ENCODE assay signal across 9 mouse cellular contexts in the genomic region with DNA sequence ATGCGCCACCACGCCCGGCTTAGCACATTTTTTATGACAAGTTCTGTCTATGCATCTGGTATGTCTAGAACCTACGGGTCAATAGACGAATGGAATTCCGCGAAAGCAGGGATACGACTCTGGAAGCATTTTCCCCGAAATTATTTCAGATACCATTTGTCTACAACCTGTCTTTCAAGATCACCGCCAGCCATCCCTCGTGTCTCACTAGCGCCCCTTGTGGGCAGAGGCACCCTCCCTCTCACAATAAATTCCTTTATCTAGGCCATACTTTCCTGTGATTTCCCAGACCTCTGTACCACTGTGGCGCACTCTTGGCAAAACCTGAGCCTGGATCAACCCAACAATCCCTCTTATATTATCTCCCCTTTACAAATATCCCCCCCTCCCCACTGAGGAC. TPM values are rescaled to one million over a fixed set of nuclear protein-coding genes. Genes with fewer than 3 reads are reported as not detected.
A peak's percentile ranks its signal among the peaks of the same experiment; 100 is the strongest.
DNase-seq lines count a peak whose midpoint lies in the region; ATAC-seq and TF ChIP-seq lines count a peak whose summit lies in the region.
"Had no signal": no experiment of that assay in that cellular context is flagged by ENCODE, and none has a peak within 500 bp of the region (broad histone marks: within the 10 kb centered on the region; RNA-seq: fewer than 3 reads in every experiment).

No protein-coding gene starts in this region.

- H3K27me3 ChIP-seq in kidney, embryonic 15.5 days = 0 out of 2 replicates have a peak, but pooled peaks cover 4% of the 10 kb centered on the region
- H3K27me3 ChIP-seq in MEL (ENCODE audit: control insufficient read depth in 1 of 2, insufficient read depth in 2 of 2, low read length in 2 of 2) = no peaks in the 10 kb centered on the region
- no peaks in the 10 kb centered on the region for H3K27me3 ChIP-seq in heart, postnatal 0 days (ENCODE audit: control insufficient read depth, insufficient read depth, low read length)
- no peaks in the 10 kb centered on the region for H3K27me3 ChIP-seq in liver, embryonic 14.5 days (ENCODE audit: control insufficient read depth, insufficient read depth, low read length)

- 65% methylated on average over 13 of the region's 13 CpGs for WGBS in kidney, embryonic 15.5 days
- 55% methylated on average over 13 of the region's 13 CpGs for WGBS in heart, postnatal 0 days
- WGBS in liver, embryonic 14.5 days (ENCODE audit: insufficient replicate concordance) = 43% methylated on average over 13 of the region's 13 CpGs

- TF ChIP-seq POLR2A in MEL (IDR thresholded peaks at IDR 0.05; ENCODE audit: control insufficient read depth in 1 of 2, insufficient read depth in 1 of 2, low read depth in 1 of 2, low read length in 2 of 2, poor library complexity in 1 of 2) = no peak

- peaks cover 23% of the 10 kb centered on the region for H3K36me3 ChIP-seq in kidney, embryonic 15.5 days
- H3K36me3 ChIP-seq in MEL (ENCODE audit: control insufficient read depth in 1 of 2, insufficient read depth in 2 of 2, low read length in 2 of 2) = peaks cover 0 to 24% of the 10 kb centered on the region in 2 experiments; a peak in 2 of 4 replicates
- peaks cover 15% of the 10 kb centered on the region for H3K36me3 ChIP-seq in heart, postnatal 0 days (replicated peaks; ENCODE audit: control insufficient read depth, insufficient read depth, low read length)
- no peaks in the 10 kb centered on the region; the same call in 1 of the 2 replicates for H3K36me3 ChIP-seq in liver, embryonic 14.5 days (replicated peaks; ENCODE audit: control insufficient read depth, insufficient read depth, low read depth)

- peak; percentile 73 to 86 (median 78) for TF ChIP-seq CTCF in MEL (IDR thresholded peaks at IDR 0.05 in 2 of 3, conservative IDR thresholded peaks at IDR 0.05 in 1 of 3; ENCODE audit: control insufficient read depth in 1 of 3, insufficient read depth in 1 of 3, low read depth in 2 of 3, low read length in 3 of 3, poor library complexity in 1 of 3, severe bottlenecking in 1 of 3)
- TF ChIP-seq CTCF in heart, postnatal 0 days (IDR thresholded peaks at IDR 0.05; ENCODE audit: low read depth) = peak; percentile 56
- peak; percentile 94 for TF ChIP-seq CTCF in liver, embryonic 14.5 days (IDR thresholded peaks at IDR 0.05; ENCODE audit: low read depth)

- no peaks in the 10 kb centered on the region for H3K79me2 ChIP-seq in MEL (ENCODE audit: control insufficient read depth, insufficient read depth, low read length, poor library complexity)

- TF ChIP-seq RAD21 in MEL (IDR thresholded peaks at IDR 0.05; ENCODE audit: low read depth, low read length) = peak; percentile 21

- no peak overlapping the region for H3K4me3 ChIP-seq in kidney, embryonic 15.5 days (replicated peaks)
- H3K4me3 ChIP-seq in MEL (ENCODE audit: control insufficient read depth in 1 of 2, insufficient read depth in 1 of 2, low read depth in 2 of 2, low read length in 2 of 2) = no peak overlapping the region
- H3K4me3 ChIP-seq in heart, postnatal 0 days (ENCODE audit: low read depth, low read length) = no peak overlapping the region
- no peak overlapping the region for H3K4me3 ChIP-seq in liver, embryonic 14.5 days (ENCODE audit: insufficient read depth in 1 of 2, low read depth in 2 of 2, low read length in 2 of 2)

- ATAC-seq in kidney, embryonic 15.5 days (replicated peaks; ENCODE audit: low FRiP score) = no peak
- ATAC-seq in heart, postnatal 0 days (ENCODE audit: insufficient read depth, low read depth) = no peak
- ATAC-seq in liver, embryonic 14.5 days (ENCODE audit: insufficient read depth) = no peak

- no peak for TF ChIP-seq EP300 in MEL (IDR thresholded peaks at IDR 0.05; ENCODE audit: low read depth in 1 of 2, low read length in 2 of 2)
- TF ChIP-seq EP300 in heart, postnatal 0 days (IDR thresholded peaks at IDR 0.05; ENCODE audit: low read depth) = no peak
- no peak for TF ChIP-seq EP300 in liver, embryonic 14.5 days (IDR thresholded peaks at IDR 0.05; ENCODE audit: low read depth)

- peaks cover 10% of the 10 kb centered on the region for H3K4me1 ChIP-seq in kidney, embryonic 15.5 days
- H3K4me1 ChIP-seq in MEL (ENCODE audit: control insufficient read depth in 1 of 2, insufficient read depth in 2 of 2, low read length in 2 of 2) = peaks cover 23 to 42% of the 10 kb centered on the region in 2 experiments
- peaks cover 6% of the 10 kb centered on the region for H3K4me1 ChIP-seq in heart, postnatal 0 days (ENCODE audit: control insufficient read depth, insufficient read depth)
- H3K4me1 ChIP-seq in liver, embryonic 14.5 days (replicated peaks; ENCODE audit: control insufficient read depth in 2 of 2, insufficient read depth in 2 of 2, low read length in 1 of 2) = peaks cover 34 to 39% of the 10 kb centered on the region in 2 experiments

- no peak overlapping the region for H3K27ac ChIP-seq in kidney, embryonic 15.5 days
- no peak overlapping the region for H3K27ac ChIP-seq in MEL (ENCODE audit: control insufficient read depth, low read depth, low read length)
- no peak overlapping the region for H3K27ac ChIP-seq in heart, postnatal 0 days (ENCODE audit: low read depth)
- H3K27ac ChIP-seq in liver, embryonic 14.5 days = no peak overlapping the region; the same call in 1 of the 2 replicates
- H3K27ac ChIP-seq: macrophage had no signal

- no peak overlapping the region for H3K9ac ChIP-seq in kidney, embryonic 15.5 days
- no peak overlapping the region for H3K9ac ChIP-seq in MEL (ENCODE audit: control insufficient read depth, low read depth, low read length, poor library complexity, severe bottlenecking)
- H3K9ac ChIP-seq in heart, postnatal 0 days (replicated peaks; ENCODE audit: low read depth, low read length) = no peak overlapping the region
- H3K9ac ChIP-seq in liver, embryonic 14.5 days (replicated peaks) = no peak overlapping the region

- no peaks in the 10 kb centered on the region for H3K9me3 ChIP-seq in kidney, embryonic 15.5 days (replicated peaks)
- no peaks in the 10 kb centered on the region for H3K9me3 ChIP-seq in MEL (replicated peaks; ENCODE audit: insufficient read depth, low read length)
- H3K9me3 ChIP-seq in heart, postnatal 0 days (replicated peaks; ENCODE audit: control insufficient read depth, low read length) = no peaks in the 10 kb centered on the region
- H3K9me3 ChIP-seq in liver, embryonic 14.5 days (ENCODE audit: control insufficient read depth, low read length) = no peaks in the 10 kb centered on the region

- DNase-seq in kidney, adult 18-20 months = peak; percentile 59
- DNase-seq in MEL (ENCODE audit: low read depth, low spot score) = peak; percentile 76
- DNase-seq in cerebellum, adult 11 months = peak; percentile 63
- no peak for DNase-seq in heart, postnatal 0 days (ENCODE audit: low spot score)
- peak; percentile 48 to 65 (median 60) for DNase-seq in liver, embryonic 14.5 days (ENCODE audit: low read depth in 3 of 3, low spot score in 3 of 3)
- peak; percentile 28 for DNase-seq in right cerebral cortex, postnatal 25 days
- no peak for DNase-seq in frontal cortex, postnatal 10 days (ENCODE audit: low spot score in 2 of 2)

- H3K4me2 ChIP-seq in kidney, embryonic 15.5 days = no peak overlapping the region
- no peak overlapping the region for H3K4me2 ChIP-seq in heart, postnatal 0 days (ENCODE audit: low read depth, low read length)
- peak overlapping the region; percentile 96 for H3K4me2 ChIP-seq in liver, embryonic 14.5 days (ENCODE audit: low read depth)

RNA-seq across cellular contexts. Expression of a gene that starts 1.0 kb away (rescaled TPM):
- 152 and 162 TPM in 2 replicates for polyA plus RNA-seq in kidney, embryonic 15.5 days (2015; fragmentation: Nextera tagmentation; extraction: Ambion mirVana)
- 28.7 and 36.2 TPM in 2 replicates for total RNA-seq in MEL (2012; rRNA removed)
- 10 to 100 TPM in 1 of 2 experiments, not detected in 1; 66.4 TPM for polyA plus RNA-seq in MEL (2012; ENCODE audit: insufficient read depth in 1 of 2, insufficient read length in 2 of 2, low read depth in 1 of 2, low replicate concordance in 2 of 2, missing spikeins in 1 of 2)
- 36.8 and 59.1 TPM in 2 replicates for total RNA-seq in heart, postnatal 0 days (2014; rRNA removed; ENCODE audit: low replicate concordance)
- 70.4 and 85.8 TPM in 2 replicates for polyA plus RNA-seq in heart, postnatal 0 days (2015; fragmentation: Nextera tagmentation; extraction: Ambion mirVana)
- polyA plus RNA-seq in liver, embryonic 14.5 days (2012; rRNA removed) = 74.0 and 104 TPM in 2 replicates
- polyA plus RNA-seq in liver, embryonic 14.5 days (2014; fragmentation: Nextera tagmentation; extraction: Ambion mirVana) = 107 and 116 TPM in 2 replicates

RNA-seq across cellular contexts. Expression of a gene that starts 1.1 kb away (rescaled TPM):
- not detected in 2 replicates for polyA plus RNA-seq in kidney, embryonic 15.5 days (2015; fragmentation: Nextera tagmentation; extraction: Ambion mirVana)
- total RNA-seq in MEL (2012; rRNA removed) = not detected in 2 replicates
- not detected for polyA plus RNA-seq in MEL (2012; ENCODE audit: insufficient read depth in 1 of 2, insufficient read length in 2 of 2, low read depth in 1 of 2, low replicate concordance in 2 of 2, missing spikeins in 1 of 2)
- total RNA-seq in heart, postnatal 0 days (2014; rRNA removed; ENCODE audit: low replicate concordance) = 1.1 TPM in 1 of 2 replicates, not detected in the other
- not detected in 2 replicates for polyA plus RNA-seq in heart, postnatal 0 days (2015; fragmentation: Nextera tagmentation; extraction: Ambion mirVana)
- polyA plus RNA-seq in liver, embryonic 14.5 days (2012; rRNA removed) = not detected in 2 replicates
- polyA plus RNA-seq in liver, embryonic 14.5 days (2014; fragmentation: Nextera tagmentation; extraction: Ambion mirVana) = not detected in 2 replicates
- polyA plus RNA-seq: macrophage had no signal

RNA-seq across cellular contexts. Expression of a gene that starts 5.6 kb away (rescaled TPM):
- 2.2 and 2.7 TPM in 2 replicates for polyA plus RNA-seq in kidney, embryonic 15.5 days (2015; fragmentation: Nextera tagmentation; extraction: Ambion mirVana)
- total RNA-seq in MEL (2012; rRNA removed) = 0.10 and 0.15 TPM in 2 replicates
- under 1 TPM in 1 of 2 experiments, not detected in 1; 0.77 TPM for polyA plus RNA-seq in MEL (2012; ENCODE audit: insufficient read depth in 1 of 2, insufficient read length in 2 of 2, low read depth in 1 of 2, low replicate concordance in 2 of 2, missing spikeins in 1 of 2)
- total RNA-seq in heart, postnatal 0 days (2014; rRNA removed; ENCODE audit: low replicate concordance) = 0.12 TPM in 1 of 2 replicates, not detected in the other
- polyA plus RNA-seq in heart, postnatal 0 days (2015; fragmentation: Nextera tagmentation; extraction: Ambion mirVana) = 0.26 and 0.66 TPM in 2 replicates
- 0.38 and 0.48 TPM in 2 replicates for polyA plus RNA-seq in liver, embryonic 14.5 days (2012; rRNA removed)
- polyA plus RNA-seq in liver, embryonic 14.5 days (2014; fragmentation: Nextera tagmentation; extraction: Ambion mirVana) = 0.05 and 0.29 TPM in 2 replicates
- polyA plus RNA-seq: macrophage had no signal

RNA-seq across cellular contexts. Expression of a gene that starts 7.5 kb away (rescaled TPM):
- 120 and 140 TPM in 2 replicates for polyA plus RNA-seq in kidney, embryonic 15.5 days (2015; fragmentation: Nextera tagmentation; extraction: Ambion mirVana)
- total RNA-seq in MEL (2012; rRNA removed) = 32.6 and 35.0 TPM in 2 replicates
- polyA plus RNA-seq in MEL (2012; ENCODE audit: insufficient read depth in 1 of 2, insufficient read length in 2 of 2, low read depth in 1 of 2, low replicate concordance in 2 of 2, missing spikeins in 1 of 2) = 100 to 1,000 TPM in 1 of 2 experiments, not detected in 1; 126 TPM
- 117 and 196 TPM in 2 replicates for total RNA-seq in heart, postnatal 0 days (2014; rRNA removed; ENCODE audit: low replicate concordance)
- 128 and 131 TPM in 2 replicates for polyA plus RNA-seq in heart, postnatal 0 days (2015; fragmentation: Nextera tagmentation; extraction: Ambion mirVana)
- 28.0 and 29.7 TPM in 2 replicates for polyA plus RNA-seq in liver, embryonic 14.5 days (2012; rRNA removed)
- 68.3 and 76.0 TPM in 2 replicates for polyA plus RNA-seq in liver, embryonic 14.5 days (2014; fragmentation: Nextera tagmentation; extraction: Ambion mirVana)

RNA-seq across cellular contexts. Expression of a gene that starts 15.9 kb away (rescaled TPM):
- polyA plus RNA-seq in kidney, embryonic 15.5 days (2015; fragmentation: Nextera tagmentation; extraction: Ambion mirVana) = 41.8 and 43.5 TPM in 2 replicates
- total RNA-seq in MEL (2012; rRNA removed) = 40.3 and 45.8 TPM in 2 replicates
- polyA plus RNA-seq in MEL (2012; ENCODE audit: insufficient read depth in 1 of 2, insufficient read length in 2 of 2, low read depth in 1 of 2, low replicate concordance in 2 of 2, missing spikeins in 1 of 2) = 10 to 100 TPM in 1 of 2 experiments, not detected in 1; 39.5 TPM
- 14.4 and 22.6 TPM in 2 replicates for total RNA-seq in heart, postnatal 0 days (2014; rRNA removed; ENCODE audit: low replicate concordance)
- 17.0 and 20.4 TPM in 2 replicates for polyA plus RNA-seq in heart, postnatal 0 days (2015; fragmentation: Nextera tagmentation; extraction: Ambion mirVana)
- 9.6 and 13.7 TPM in 2 replicates for polyA plus RNA-seq in liver, embryonic 14.5 days (2012; rRNA removed)
- polyA plus RNA-seq in liver, embryonic 14.5 days (2014; fragmentation: Nextera tagmentation; extraction: Ambion mirVana) = 15.7 and 17.6 TPM in 2 replicates

Comparison
In these comparisons a context has a peak if more than half of its experiments do, and no peak if none do; other contexts are left out.
1. DNase-seq: peak in kidney, adult 18-20 months (single experiment), MEL (single experiment), cerebellum, adult 11 months (single experiment), liver, embryonic 14.5 days (3 of 3) and right cerebral cortex, postnatal 25 days (single experiment); none in heart, postnatal 0 days (single experiment) and frontal cortex, postnatal 10 days (0 of 2).
2. Peak in every context shown above with its lines, with median percentiles within 50 percentile points of each other: CTCF ChIP-seq.